Mouse (Mus musculus): ENCODE data around the gene Tacr2. TPM values are rescaled to one million over a fixed set of nuclear protein-coding genes. Genes with fewer than 3 reads are reported as not detected.
A peak's percentile ranks its signal among the peaks of the same experiment; 100 is the strongest.

Tacr2 gene
- polyA plus RNA-seq, 1 experiment from 2014 or later = not detected

DNA sequence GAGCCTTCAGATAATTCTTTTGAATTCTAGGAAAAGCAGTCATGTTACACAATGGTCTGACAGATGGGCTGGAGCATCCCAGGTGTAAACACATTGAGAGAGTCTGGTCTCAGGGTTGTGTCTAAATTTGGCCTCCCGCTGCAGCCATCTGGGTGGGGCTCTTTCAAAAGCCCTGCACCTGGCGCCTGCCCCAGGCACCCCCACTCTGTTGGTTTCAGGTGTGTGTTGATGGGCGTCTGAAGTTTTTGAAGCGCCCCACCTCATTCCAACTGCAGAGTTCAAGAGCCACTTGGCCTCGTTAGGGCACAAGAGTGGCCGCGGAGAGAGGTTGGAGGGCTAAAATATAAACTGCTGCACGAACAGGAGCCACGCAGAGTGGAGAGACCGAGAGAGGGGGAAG lies 9.9 kb upstream of the Tacr2 start:
- no peak overlapping the region for H3K9ac ChIP-seq
- no peaks in the 10 kb centered on the region for H3K27me3 ChIP-seq
- H3K4me1 ChIP-seq = peaks cover 6% of the 10 kb centered on the region; the same call in 1 of the 2 replicates
- no peaks in the 10 kb centered on the region for H3K36me3 ChIP-seq
- H3K4me3 ChIP-seq = no peak overlapping the region
- peak; percentile 15; the same call in 1 of the 2 replicates for ATAC-seq (ENCODE audit: insufficient number of reproducible peaks, insufficient read depth, low FRiP score, low TSS enrichment, low read depth)
- H3K4me2 ChIP-seq = no peak overlapping the region
- H3K27ac ChIP-seq = no peak overlapping the region
- H3K9me3 ChIP-seq = no peaks in the 10 kb centered on the region
- 86% methylated on average over 10 of the region's 10 CpGs for WGBS

DNA sequence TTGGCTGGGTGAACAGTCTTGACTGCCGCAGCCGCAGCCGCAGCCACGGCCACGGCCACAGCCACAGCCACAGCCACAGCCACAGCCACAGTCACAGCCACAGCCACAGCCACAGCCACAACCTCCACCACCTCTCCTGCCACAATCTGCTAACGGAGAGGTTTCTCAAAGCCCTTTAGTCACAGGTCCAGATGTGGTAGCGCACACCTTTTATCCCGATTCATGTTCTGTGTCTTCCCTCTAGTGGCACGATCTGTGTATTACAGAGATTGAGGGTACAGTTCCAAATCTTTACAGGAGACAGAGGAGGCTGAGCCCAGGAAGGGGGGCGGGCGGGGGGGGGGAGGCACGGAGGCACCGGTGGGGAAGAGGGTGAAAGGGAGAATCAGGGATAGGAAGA lies 9.3 kb upstream of the Tacr2 start:
- Histone ChIP-seq H3K4me2 (no peak overlapping the region), H3K27ac (no peak overlapping the region), H3K4me3 (no peak overlapping the region), H3K27me3 (no peaks in the 10 kb centered on the region), H3K9ac (no peak overlapping the region), H3K36me3 (no peaks in the 10 kb centered on the region), H3K9me3 (no peaks in the 10 kb centered on the region), H3K4me1 (peaks cover 10% of the 10 kb centered on the region; the same call in 1 of the 2 replicates)
- 41% methylated on average over 13 of the region's 13 CpGs for WGBS
- no peak for ATAC-seq (ENCODE audit: insufficient number of reproducible peaks, insufficient read depth, low FRiP score, low TSS enrichment, low read depth)

DNA sequence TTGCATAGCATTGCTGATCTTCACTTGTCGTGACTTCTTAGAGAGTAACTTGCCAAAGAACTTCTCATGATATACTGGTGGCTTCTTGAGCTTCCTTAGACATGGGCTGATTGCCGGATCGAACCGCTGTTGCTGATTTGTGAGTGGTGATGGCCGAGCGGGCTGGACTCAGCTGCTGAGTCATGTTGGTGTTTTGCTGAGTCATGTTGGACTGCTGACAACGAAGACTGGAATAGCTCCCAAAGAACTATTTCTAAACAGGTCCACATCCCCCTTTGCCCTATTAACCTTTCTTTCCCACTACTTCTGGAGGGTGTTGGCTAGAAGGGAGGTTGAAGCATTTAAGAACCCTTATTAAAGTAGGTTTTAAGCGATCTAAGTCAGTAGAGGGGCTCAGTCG lies 8.2 kb upstream of the Tacr2 start:
- H3K4me1 ChIP-seq = peaks cover 14% of the 10 kb centered on the region; the same call in 1 of the 2 replicates
- ATAC-seq (ENCODE audit: insufficient number of reproducible peaks, insufficient read depth, low FRiP score, low TSS enrichment, low read depth) = no peak
- no peak overlapping the region for H3K27ac ChIP-seq
- no peak overlapping the region for H3K4me3 ChIP-seq
- no peaks in the 10 kb centered on the region for H3K9me3 ChIP-seq
- no peak overlapping the region for H3K4me2 ChIP-seq
- H3K36me3 ChIP-seq = no peaks in the 10 kb centered on the region
- H3K27me3 ChIP-seq = no peaks in the 10 kb centered on the region
- 89% methylated on average over 9 of the region's 9 CpGs for WGBS
- H3K9ac ChIP-seq = no peak overlapping the region

DNA sequence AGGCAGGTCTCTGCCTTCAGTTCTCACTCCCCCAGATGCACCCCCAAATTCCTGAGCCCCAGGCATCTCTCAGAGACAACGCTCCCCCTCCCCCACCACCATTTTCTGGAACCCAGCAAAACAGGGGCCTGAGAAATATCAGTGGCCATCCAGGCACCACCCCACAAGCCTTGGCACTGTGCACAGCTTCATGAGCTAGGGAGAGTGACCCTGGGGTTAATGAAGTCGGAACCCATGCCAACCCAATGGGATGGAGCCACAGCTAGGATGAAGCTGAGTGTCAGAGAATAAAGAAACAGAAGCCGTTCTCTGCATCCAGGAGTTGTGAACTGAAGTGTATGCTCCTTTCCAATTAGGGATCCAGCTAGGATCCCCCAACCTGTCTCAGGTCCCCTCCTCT lies 5.1 kb upstream of the Tacr2 start:
- Histone ChIP-seq H3K4me3 (no peak overlapping the region), H3K9me3 (no peaks in the 10 kb centered on the region), H3K36me3 (no peaks in the 10 kb centered on the region), H3K9ac (no peak overlapping the region), H3K27ac (no peak overlapping the region), H3K27me3 (no peaks in the 10 kb centered on the region), H3K4me2 (no peak overlapping the region), H3K4me1 (peaks cover 14% of the 10 kb centered on the region; the same call in 1 of the 2 replicates)
- ATAC-seq (ENCODE audit: insufficient number of reproducible peaks, insufficient read depth, low FRiP score, low TSS enrichment, low read depth) = no peak
- WGBS = 61% methylated on average over 3 of the region's 3 CpGs

DNA sequence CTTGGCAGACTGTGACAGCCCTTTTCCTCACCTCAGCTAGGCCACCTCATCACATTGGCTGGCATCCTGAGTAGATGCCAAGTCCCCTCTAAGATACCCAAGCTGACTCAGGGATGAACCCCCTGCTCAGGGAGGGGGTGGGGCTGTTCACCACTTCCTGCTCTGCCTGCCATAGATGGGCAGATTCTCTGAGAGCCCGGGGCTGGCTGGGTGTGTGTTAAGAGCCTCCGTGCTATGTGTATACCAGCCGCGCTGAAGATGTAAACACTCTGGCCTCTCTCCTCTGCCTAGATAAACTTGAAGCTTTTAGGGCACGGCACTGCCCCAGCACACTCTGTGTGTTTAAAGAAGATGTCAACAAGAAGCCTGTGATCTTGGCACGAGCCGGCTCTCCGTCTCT lies 4.4 kb upstream of the Tacr2 start:
- WGBS = 52% methylated on average over 8 of the region's 8 CpGs
- ATAC-seq (ENCODE audit: insufficient number of reproducible peaks, insufficient read depth, low FRiP score, low TSS enrichment, low read depth) = no peak; the same call in 1 of the 2 replicates

DNA sequence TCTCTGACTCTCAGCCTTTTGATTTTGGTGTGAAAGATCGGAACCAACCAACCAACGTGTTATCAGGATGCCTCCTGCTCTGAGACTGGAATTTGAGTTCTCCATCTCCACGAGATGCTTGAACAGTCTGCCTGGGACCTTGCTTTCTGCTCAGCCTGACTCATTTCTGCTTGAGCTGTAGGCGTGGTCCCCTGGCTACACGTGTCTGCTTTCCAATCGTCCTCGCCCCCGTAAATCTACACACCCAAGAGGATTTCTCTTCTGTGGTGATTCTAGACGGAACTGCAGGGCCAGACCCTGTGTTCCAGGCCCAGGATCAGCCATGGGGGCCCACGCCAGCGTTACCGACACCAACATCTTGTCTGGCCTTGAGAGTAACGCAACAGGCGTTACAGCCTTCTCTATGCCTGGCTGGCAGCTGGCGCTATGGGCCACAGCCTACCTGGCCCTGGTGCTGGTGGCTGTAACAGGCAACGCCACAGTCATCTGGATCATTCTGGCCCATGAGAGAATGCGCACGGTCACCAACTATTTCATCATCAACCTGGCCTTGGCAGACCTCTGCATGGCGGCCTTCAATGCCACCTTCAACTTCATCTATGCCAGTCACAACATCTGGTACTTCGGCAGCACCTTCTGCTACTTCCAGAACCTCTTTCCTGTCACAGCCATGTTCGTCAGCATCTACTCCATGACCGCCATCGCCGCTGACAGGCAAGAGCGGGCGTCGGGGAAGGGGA lies 428 bp downstream of the Tacr2 start:
- no peak overlapping the region for H3K4me3 ChIP-seq
- peaks cover 6% of the 10 kb centered on the region; the same call in 1 of the 2 replicates for H3K4me1 ChIP-seq
- H3K4me2 ChIP-seq = no peak overlapping the region
- no peaks in the 10 kb centered on the region for H3K27me3 ChIP-seq
- ATAC-seq (ENCODE audit: insufficient number of reproducible peaks, insufficient read depth, low FRiP score, low TSS enrichment, low read depth) = no peak
- no peaks in the 10 kb centered on the region for H3K9me3 ChIP-seq
- no peak overlapping the region for H3K9ac ChIP-seq
- H3K36me3 ChIP-seq = no peaks in the 10 kb centered on the region
- H3K27ac ChIP-seq = no peak overlapping the region
- WGBS = 87% methylated on average over 27 of the region's 27 CpGs

More for the DNA sequence above, 4.4 kb upstream of the Tacr2 start:
- Histone ChIP-seq H3K9me3 (no peaks in the 10 kb centered on the region), H3K4me1 (peaks cover 14% of the 10 kb centered on the region; the same call in 1 of the 2 replicates), H3K36me3 (no peaks in the 10 kb centered on the region), H3K27me3 (no peaks in the 10 kb centered on the region), H3K4me2 (no peak overlapping the region), H3K27ac (no peak overlapping the region), H3K4me3 (no peak overlapping the region), H3K9ac (no peak overlapping the region)

DNA sequence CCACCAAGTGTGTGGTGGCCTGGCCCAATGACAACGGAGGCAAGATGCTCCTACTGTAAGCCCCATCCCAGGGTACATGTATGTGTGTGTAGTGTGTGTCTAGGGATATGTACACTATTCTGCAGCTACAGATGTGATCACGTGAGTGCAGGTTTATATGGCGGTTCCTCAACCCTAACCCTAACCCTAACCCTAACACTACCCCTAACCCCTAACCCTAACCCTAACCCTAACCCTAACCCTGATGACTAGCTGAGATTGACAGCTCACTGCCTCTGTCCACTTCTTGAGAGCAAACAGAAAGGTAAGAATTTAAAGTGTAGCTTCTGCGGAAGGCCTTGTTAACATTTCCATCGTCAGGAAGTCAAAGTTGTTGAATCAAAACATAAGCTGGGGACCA lies 6.1 kb downstream of the Tacr2 start:
- Histone ChIP-seq H3K4me3 (no peak overlapping the region), H3K9ac (no peak overlapping the region), H3K27ac (no peak overlapping the region), H3K4me2 (no peak overlapping the region), H3K9me3 (no peaks in the 10 kb centered on the region), H3K4me1 (no peaks in the 10 kb centered on the region), H3K27me3 (no peaks in the 10 kb centered on the region), H3K36me3 (no peaks in the 10 kb centered on the region)
- ATAC-seq (ENCODE audit: insufficient number of reproducible peaks, insufficient read depth, low FRiP score, low TSS enrichment, low read depth) = no peak
- 89% methylated on average over 5 of the region's 5 CpGs for WGBS

DNA sequence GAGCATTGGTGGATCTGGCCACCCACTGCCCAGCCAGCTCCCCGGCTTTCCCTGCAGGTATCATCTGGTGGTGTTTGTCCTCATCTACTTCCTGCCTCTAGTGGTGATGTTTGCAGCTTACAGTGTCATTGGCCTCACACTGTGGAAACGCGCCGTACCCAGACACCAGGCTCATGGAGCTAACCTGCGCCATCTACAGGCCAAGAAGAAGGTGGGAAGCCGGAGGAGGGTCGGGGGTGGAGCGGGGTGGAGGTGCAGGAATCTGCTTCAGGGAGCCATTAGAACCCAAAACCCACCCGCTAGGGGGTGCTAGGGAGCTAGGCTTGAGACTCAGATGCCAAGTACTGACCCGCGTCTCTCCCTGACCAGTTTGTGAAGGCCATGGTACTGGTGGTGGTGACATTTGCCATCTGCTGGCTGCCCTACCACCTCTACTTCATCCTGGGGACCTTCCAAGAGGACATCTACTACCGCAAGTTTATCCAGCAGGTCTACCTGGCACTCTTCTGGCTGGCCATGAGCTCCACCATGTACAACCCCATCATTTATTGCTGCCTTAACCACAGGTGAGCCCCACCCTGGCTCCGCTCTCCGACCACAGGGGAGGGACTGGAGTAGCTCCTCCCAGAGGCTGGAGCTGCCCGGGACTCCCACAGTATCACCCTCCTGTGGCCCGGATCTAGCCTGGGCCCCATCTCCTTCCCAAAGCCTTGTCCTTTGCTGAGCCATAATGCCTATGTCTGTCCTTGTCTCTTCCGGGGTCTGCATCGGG lies 9.1 kb downstream of the Tacr2 start:
- H3K36me3 ChIP-seq = no peaks in the 10 kb centered on the region
- H3K9me3 ChIP-seq = no peaks in the 10 kb centered on the region
- no peak for ATAC-seq (ENCODE audit: insufficient number of reproducible peaks, insufficient read depth, low FRiP score, low TSS enrichment, low read depth)
- H3K4me2 ChIP-seq = no peak overlapping the region
- no peak overlapping the region for H3K9ac ChIP-seq
- no peaks in the 10 kb centered on the region for H3K27me3 ChIP-seq
- H3K27ac ChIP-seq = no peak overlapping the region
- H3K4me1 ChIP-seq = no peaks in the 10 kb centered on the region
- WGBS = 14% methylated on average over 18 of the region's 18 CpGs
- H3K4me3 ChIP-seq = no peak overlapping the region

DNA sequence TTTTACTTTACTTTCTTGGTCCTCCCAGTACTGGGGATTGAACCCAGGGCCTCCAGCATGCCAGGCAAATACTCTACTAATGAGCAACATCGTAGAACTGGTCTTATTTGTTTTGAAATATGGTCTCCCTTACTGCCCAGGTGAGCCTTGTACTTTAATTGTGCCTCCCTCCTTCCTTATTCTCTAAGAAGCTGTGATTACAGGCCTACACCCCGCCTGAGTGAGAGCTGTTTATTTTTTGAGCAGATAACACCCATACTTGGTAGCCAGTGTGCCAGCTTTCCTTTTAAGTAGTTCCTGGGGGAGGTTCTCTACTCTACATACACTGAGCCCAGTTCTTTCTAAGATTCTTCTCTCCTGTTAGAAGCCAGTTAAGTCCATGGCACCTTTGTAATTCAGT lies 12.1 kb downstream of the Tacr2 start:
- no peaks in the 10 kb centered on the region for H3K9me3 ChIP-seq
- H3K4me2 ChIP-seq = no peak overlapping the region
- no peaks in the 10 kb centered on the region for H3K27me3 ChIP-seq
- H3K4me1 ChIP-seq = no peaks in the 10 kb centered on the region
- WGBS = 76% methylated on average over 2 of the region's 2 CpGs
- H3K4me3 ChIP-seq = no peak overlapping the region
- no peak overlapping the region for H3K9ac ChIP-seq
- H3K36me3 ChIP-seq = peaks cover 11% of the 10 kb centered on the region; the same call in 1 of the 2 replicates
- no peak for ATAC-seq (ENCODE audit: insufficient number of reproducible peaks, insufficient read depth, low FRiP score, low TSS enrichment, low read depth)
- H3K27ac ChIP-seq = no peak overlapping the region

DNA sequence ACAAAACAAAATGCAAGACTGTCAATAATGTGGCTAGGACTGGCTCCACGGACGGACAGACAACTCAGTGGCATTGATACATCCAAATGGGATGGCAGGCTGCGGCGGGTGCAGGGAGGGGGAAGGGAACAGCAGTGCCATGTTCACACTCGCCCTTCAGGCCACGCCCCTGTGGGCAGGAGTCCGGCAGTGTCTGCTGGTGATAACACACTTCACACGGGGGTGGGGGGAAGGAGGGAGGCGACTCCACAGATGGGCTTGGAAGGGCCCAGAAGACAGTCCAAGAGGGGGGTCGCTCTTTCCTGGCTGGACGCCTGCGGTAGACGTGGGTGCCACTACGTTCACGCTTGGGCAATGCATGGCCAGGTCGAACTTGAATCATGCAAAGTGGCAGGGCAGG lies 17.0 kb downstream of the Tacr2 start:
- 85% methylated on average over 16 of the region's 16 CpGs for WGBS
- H3K36me3 ChIP-seq = peaks cover 57% of the 10 kb centered on the region

DNA sequence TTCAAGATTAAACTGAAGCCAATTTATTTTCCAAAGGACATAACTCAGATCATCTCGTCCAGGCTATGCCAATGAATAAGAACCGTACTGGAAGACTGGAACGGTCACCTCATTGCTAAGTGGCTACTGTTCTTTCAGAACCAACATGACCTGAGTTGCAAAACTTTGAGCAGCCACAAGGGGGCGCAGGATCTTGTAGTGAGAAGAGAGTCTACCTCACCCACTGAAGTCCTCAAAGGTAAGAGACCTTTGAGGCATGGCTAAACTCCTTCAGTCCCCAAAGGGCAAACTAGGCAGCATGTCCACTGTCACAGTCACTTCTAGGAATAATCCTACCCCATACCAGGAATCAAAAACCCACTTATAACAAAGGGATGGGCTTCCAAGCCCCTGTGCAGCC lies 23.0 kb downstream of the Tacr2 start:
- no peak overlapping the region for H3K27ac ChIP-seq
- no peak for ATAC-seq (ENCODE audit: insufficient number of reproducible peaks, insufficient read depth, low FRiP score, low TSS enrichment, low read depth)
- peaks cover 61% of the 10 kb centered on the region for H3K36me3 ChIP-seq
- no peaks in the 10 kb centered on the region for H3K4me1 ChIP-seq
- no peaks in the 10 kb centered on the region for H3K27me3 ChIP-seq
- H3K9ac ChIP-seq = no peak overlapping the region
- H3K9me3 ChIP-seq = no peaks in the 10 kb centered on the region
- WGBS = 28% methylated on average over 4 of the region's 4 CpGs
- H3K4me2 ChIP-seq = no peak overlapping the region
- no peak overlapping the region for H3K4me3 ChIP-seq

More for the DNA sequence above, 17.0 kb downstream of the Tacr2 start:
- Histone ChIP-seq H3K9ac (no peak overlapping the region), H3K4me3 (no peak overlapping the region), H3K27me3 (no peaks in the 10 kb centered on the region), H3K4me1 (no peaks in the 10 kb centered on the region), H3K9me3 (no peaks in the 10 kb centered on the region), H3K4me2 (no peak overlapping the region), H3K27ac (no peak overlapping the region)
- 0 out of 2 replicates have a peak, but pooled peaks have one; percentile 24 for ATAC-seq (ENCODE audit: insufficient number of reproducible peaks, insufficient read depth, low FRiP score, low TSS enrichment, low read depth)
